Mouse (Mus musculus): ENCODE results near the gene Wasf1.

DNA sequence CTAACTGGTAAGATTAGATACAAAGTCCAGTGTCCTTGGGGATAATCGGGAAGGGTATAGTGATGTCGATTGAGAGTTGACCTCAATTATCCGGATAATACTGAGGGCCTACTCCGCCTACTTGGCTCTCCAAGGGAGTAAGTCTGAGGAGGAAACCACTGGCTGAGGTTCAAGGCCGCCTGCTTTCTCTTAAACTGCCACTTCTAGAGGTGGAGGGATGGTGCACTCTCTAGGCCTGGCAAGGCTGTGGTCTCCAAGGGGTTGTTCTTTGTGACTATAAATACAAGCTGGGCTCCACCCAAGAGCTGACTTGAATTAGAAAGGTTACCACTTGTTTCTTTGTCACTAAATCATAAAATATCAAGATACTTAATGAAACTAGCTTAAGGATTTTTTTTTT, 43.2 kb upstream of the Wasf1 start:
- TF ChIP-seq EP300 (IDR thresholded peaks at IDR 0.05) (no peak), CTCF (IDR thresholded peaks at IDR 0.05) (no peak)
